Mouse (Mus musculus): ENCODE results near the gene Xdh. TPM values are rescaled to one million over a fixed set of nuclear protein-coding genes. Genes with fewer than 3 reads are reported as not detected.

The Xdh gene
- total RNA-seq, 1 experiment: 0.13 TPM

DNA sequence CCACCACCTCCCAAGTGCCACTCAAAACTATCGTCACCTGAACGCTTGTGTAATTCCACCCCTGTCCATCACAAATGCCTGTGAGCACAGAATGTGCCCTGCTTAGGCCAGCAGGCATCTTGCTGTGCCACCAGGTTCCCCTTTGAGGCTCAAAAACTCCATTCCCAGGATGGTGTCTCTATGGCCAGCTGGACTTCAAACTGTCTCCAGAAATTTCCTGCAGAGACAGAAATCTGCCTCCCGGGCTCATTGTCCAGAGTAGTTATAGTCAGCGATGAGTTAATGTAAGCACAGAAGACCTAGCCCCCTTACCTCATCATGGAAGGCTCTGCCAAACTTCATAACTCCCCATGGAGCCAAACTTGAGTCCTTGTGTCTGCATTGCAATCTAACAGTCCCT lies 112.8 kb downstream of the Xdh start:
- Histone ChIP-seq H3K27ac (ENCODE audit: insufficient read depth, low read depth, low read length, poor library complexity, severe bottlenecking) (no peak overlapping the region), H3K36me3 (ENCODE audit: control insufficient read depth, insufficient read depth, low read length, poor library complexity, severe bottlenecking) (no peaks in the 10 kb centered on the region), H3K9ac (ENCODE audit: insufficient read depth, low read depth, low read length, poor library complexity, severe bottlenecking) (no peak overlapping the region), H3K4me3 (ENCODE audit: insufficient read depth in 1 of 2, low read depth in 1 of 2, low read length in 2 of 2, poor library complexity in 1 of 2, severe bottlenecking in 1 of 2) (no peak overlapping the region), H3K9me3 (ENCODE audit: control insufficient read depth, insufficient read depth, low read depth, low read length) (no peaks in the 10 kb centered on the region), H3K4me1 (ENCODE audit: control insufficient read depth in 2 of 2, insufficient read depth in 2 of 2, low read length in 2 of 2, poor library complexity in 1 of 2) (no peaks in the 10 kb centered on the region)
- TF ChIP-seq HCFC1 (IDR thresholded peaks at IDR 0.05; ENCODE audit: borderline replicate concordance, insufficient read depth, low read length) (no peak), ZNF384 (IDR thresholded peaks at IDR 0.05; ENCODE audit: low read depth, low read length) (no peak), MAFK (IDR thresholded peaks at IDR 0.05; ENCODE audit: insufficient read depth, low read depth, low read length) (no peak), ZC3H11A (IDR thresholded peaks at IDR 0.05; ENCODE audit: borderline replicate concordance, low read depth, low read length) (no peak), CHD2 (IDR thresholded peaks at IDR 0.05; ENCODE audit: low read depth, low read length) (no peak)
- no peak for DNase-seq (ENCODE audit: low read depth, low spot score)
- in situ Hi-C loops (cut with MboI; ENCODE audit: low sequenced_read_pairs in 2 of 2, unreplicated experiment in 2 of 2): no loop called here

DNA sequence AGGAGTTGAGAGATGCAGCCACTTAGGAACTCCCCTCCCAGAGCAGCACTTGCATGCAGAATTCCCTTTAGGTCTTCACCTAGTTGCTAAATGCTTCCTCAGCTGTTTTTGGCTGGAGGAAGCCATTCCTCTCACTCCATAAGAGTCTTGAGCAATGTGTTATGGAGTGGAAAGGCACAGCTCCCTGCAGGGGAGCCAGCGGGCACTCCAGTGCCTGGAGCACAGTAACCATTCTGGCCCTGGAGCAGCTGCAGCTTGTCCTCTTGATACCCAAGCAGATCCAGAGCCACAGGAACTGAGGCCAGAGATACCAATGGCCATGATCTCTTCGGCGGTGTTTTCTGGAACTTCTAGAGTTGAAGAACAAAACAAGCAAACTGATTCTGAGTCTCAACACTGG lies 113.4 kb downstream of the Xdh start:
- no peaks in the 10 kb centered on the region for H3K9me3 ChIP-seq (ENCODE audit: control insufficient read depth, insufficient read depth, low read depth, low read length)
- H3K27ac ChIP-seq (ENCODE audit: insufficient read depth, low read depth, low read length, poor library complexity, severe bottlenecking): no peak overlapping the region
- H3K4me1 ChIP-seq (ENCODE audit: control insufficient read depth in 2 of 2, insufficient read depth in 2 of 2, low read length in 2 of 2, poor library complexity in 1 of 2): no peaks in the 10 kb centered on the region
- H3K4me3 ChIP-seq (ENCODE audit: insufficient read depth in 1 of 2, low read depth in 1 of 2, low read length in 2 of 2, poor library complexity in 1 of 2, severe bottlenecking in 1 of 2): no peak overlapping the region
- DNase-seq (ENCODE audit: low read depth, low spot score): no peak
- no peaks in the 10 kb centered on the region for H3K36me3 ChIP-seq (ENCODE audit: control insufficient read depth, insufficient read depth, low read length, poor library complexity, severe bottlenecking)
- no peak overlapping the region for H3K9ac ChIP-seq (ENCODE audit: insufficient read depth, low read depth, low read length, poor library complexity, severe bottlenecking)
- in situ Hi-C loops (cut with MboI; ENCODE audit: low sequenced_read_pairs in 2 of 2, unreplicated experiment in 2 of 2): no loop called here
- TF ChIP-seq CHD2 (IDR thresholded peaks at IDR 0.05; ENCODE audit: low read depth, low read length): no peak
- TF ChIP-seq MAFK (IDR thresholded peaks at IDR 0.05; ENCODE audit: insufficient read depth, low read depth, low read length): no peak
- TF ChIP-seq HCFC1 (IDR thresholded peaks at IDR 0.05; ENCODE audit: borderline replicate concordance, insufficient read depth, low read length): no peak
- TF ChIP-seq ZC3H11A (IDR thresholded peaks at IDR 0.05; ENCODE audit: borderline replicate concordance, low read depth, low read length): no peak

Other genes with a start within 250 kb of the Xdh start
- 2.0 and 4.6 TPM in 2 replicates for gene Galnt14, start 239.7 kb downstream of the Xdh start, total RNA-seq (2012; rRNA removed)
- 1.7 and 2.7 TPM in 2 replicates for gene Ehd3, start 146.1 kb downstream of the Xdh start, total RNA-seq (2012; rRNA removed)
- 0.22 TPM in 1 of 2 replicates, not detected in the other for gene Srd5a2, start 97.7 kb upstream of the Xdh start, total RNA-seq (2012; rRNA removed)

All from ES-E14 (cell line).